ENCODE assay signal across 10 mouse cellular contexts in the genomic region with DNA sequence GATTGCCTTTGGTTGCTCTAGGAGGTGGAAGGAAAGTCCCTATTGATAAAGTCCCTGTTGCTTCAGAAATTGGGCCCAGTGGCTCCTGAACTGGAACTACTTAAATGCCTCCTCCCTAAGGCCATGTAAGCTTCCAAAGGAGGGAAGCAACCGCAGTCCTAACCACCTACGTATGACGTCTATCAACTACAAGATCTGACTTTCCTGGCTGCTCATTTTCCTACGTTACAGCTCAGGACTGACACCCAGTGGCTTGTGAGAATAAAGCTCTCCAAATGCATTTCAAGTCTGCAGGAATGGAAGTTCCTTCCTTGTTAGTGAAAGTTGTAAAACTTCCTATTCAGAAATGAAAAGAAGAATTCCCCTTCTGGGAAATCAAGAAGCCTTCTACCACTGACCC. TPM values are rescaled to one million over a fixed set of nuclear protein-coding genes. Genes with fewer than 3 reads are reported as not detected.
A peak's percentile ranks its signal among the peaks of the same experiment; 100 is the strongest.
DNase-seq lines count a peak whose midpoint lies in the region; TF ChIP-seq lines count a peak whose summit lies in the region.
"Had no signal": no experiment of that assay in that cellular context is flagged by ENCODE, and none has a peak within 500 bp of the region (broad histone marks: within the 10 kb centered on the region; RNA-seq: fewer than 3 reads in every experiment).

No protein-coding gene starts in this region.

- peaks cover 5% of the 10 kb centered on the region; the same call in 1 of the 2 replicates for H3K4me1 ChIP-seq in cerebellum, adult 2 months (ENCODE audit: control insufficient read depth, insufficient read depth, low read length)
- H3K4me1 ChIP-seq: neural tube, embryonic 12.5 days had no signal

- DNase-seq in cerebellum, adult 2 months: no peak
- DNase-seq in cerebellum, adult 8-10 months: no peak
- peak; percentile 26 to 41 for DNase-seq in left cerebral cortex, adult 18-20 months (ENCODE audit: low spot score in 2 of 2)
- DNase-seq in left cerebral cortex, adult 11 months (ENCODE audit: low spot score): no peak
- peak; percentile 36 for DNase-seq in c-Kit-positive CD71-negative TER-119-negative erythroid progenitor cells, embryonic 14.5 days (ENCODE audit: low read depth)
- DNase-seq in layer of hippocampus, postnatal 10 days (ENCODE audit: low spot score in 2 of 2): peak; percentile 43 to 60
- peak; percentile 53 for DNase-seq in retina, postnatal 1 day
- no peak for DNase-seq in natural killer cell, adult 2 months (ENCODE audit: low spot score in 2 of 2)

- peak; percentile 31; the same call in 1 of the 2 replicates for TF ChIP-seq CTCF in cerebellum, adult 2 months (IDR thresholded peaks at IDR 0.05; ENCODE audit: borderline replicate concordance, insufficient read depth, low read depth, low read length)

- no peaks in the 10 kb centered on the region; the same call in 1 of the 2 replicates for H3K27me3 ChIP-seq in cerebellum, adult 2 months (ENCODE audit: control insufficient read depth, insufficient read depth, low read length)
- H3K27me3 ChIP-seq: neural tube, embryonic 12.5 days had no signal

- WGBS in cerebellum, adult 2 months: 24% methylated on average over 4 of the region's 4 CpGs

- no peak overlapping the region for H3K27ac ChIP-seq in cerebellum, adult 2 months (ENCODE audit: insufficient read depth, low read length)
- H3K27ac ChIP-seq: neural tube, embryonic 12.5 days had no signal

- no peak for TF ChIP-seq POLR2A in cerebellum, adult 2 months (IDR thresholded peaks at IDR 0.05; ENCODE audit: borderline replicate concordance, insufficient read depth, low read length)

- no peak overlapping the region for H3K4me3 ChIP-seq in cerebellum, adult 2 months (replicated peaks; ENCODE audit: insufficient read depth, low read depth, low read length)
- H3K4me3 ChIP-seq: neural tube, embryonic 12.5 days had no signal

RNA-seq across cellular contexts. Expression of a gene that starts 8.6 kb away (rescaled TPM):
- polyA plus RNA-seq in cerebellum, adult 2 months (2012; rRNA removed): 0.05 and 0.10 TPM in 2 replicates
- total RNA-seq in left cerebral cortex, adult 18-20 months (2021): 1 to 10 TPM in 1 of 2 experiments, under 1 TPM in 1; 0.58 to 1.2 TPM
- total RNA-seq in layer of hippocampus, postnatal 10 days (2021): under 1 TPM; 0.36 to 0.41 TPM
- polyA plus RNA-seq: G1E had no signal

RNA-seq across cellular contexts. Expression of a gene that starts 38.0 kb away (rescaled TPM):
- polyA plus RNA-seq in cerebellum, adult 2 months (2012; rRNA removed): 23.7 and 24.8 TPM in 2 replicates
- total RNA-seq in left cerebral cortex, adult 18-20 months (2021): 10 to 100 TPM; 29.1 to 29.2 TPM
- total RNA-seq in layer of hippocampus, postnatal 10 days (2021): 10 to 100 TPM; 41.0 to 44.3 TPM

Comparison
In these comparisons a context has a peak if more than half of its experiments do, and no peak if none do; other contexts are left out.
1. DNase-seq: peak in left cerebral cortex, adult 18-20 months (2 of 2), c-Kit-positive CD71-negative TER-119-negative erythroid progenitor cells, embryonic 14.5 days (single experiment), layer of hippocampus, postnatal 10 days (2 of 2) and retina, postnatal 1 day (single experiment); none in cerebellum, adult 2 months (0 of 2), cerebellum, adult 8-10 months (single experiment), left cerebral cortex, adult 11 months (single experiment) and natural killer cell, adult 2 months (0 of 2).